Mouse (Mus musculus) megakaryocyte, embryonic 14.5 days (primary cell): ENCODE measurements around the gene Tll2.

Experiments used
- FLI1 ChIP-seq: IDR thresholded peaks from 2 replicates; pipeline ENCODE4 v1.6.1; 2012; ENCODE audit warnings: low read length, inconsistent platforms, mixed read lengths
- GATA1 ChIP-seq: IDR thresholded peaks from 3 replicates; pipeline ENCODE4 v1.6.1; 2012; ENCODE audit warnings: mixed read lengths, low read length, inconsistent platforms, borderline replicate concordance

- TF ChIP-seq GATA1 (no peak), FLI1 (no peak)
Measured at GRCm38 (mm10) chr19:41076906-41077305, 129.7 kb downstream of the Tll2 start, which contains the start of gene Opalin.
